Mouse (Mus musculus) layer of hippocampus, adult 8-10 months (tissue): ENCODE results near the gene Gpr132. TPM values are rescaled to one million over a fixed set of nuclear protein-coding genes. Genes with fewer than 3 reads are reported as not detected.
A peak's percentile ranks its signal among the peaks of the same experiment; 100 is the strongest.
"Not testable (repeated sequence)": the region's sequence is repeated elsewhere in the genome, so short reads cannot be mapped to it uniquely, and the experiment has no call there.

Experiments
- DNase-seq, 2 experiments: peaks; one replicate each; pipeline ENCODE4 v3.0.0; 2022; ENCODE audit warnings: low spot score in 2 of 2
- total RNA-seq, 4 experiments: library from RNA; stranded (reverse); gene quantifications; 2 replicates each; pipeline ENCODE4 v1.2.4; 2022

Gene Gpr132
- total RNA-seq, 4 experiments from 2014 or later = not detected

- no peak for DNase-seq
Observed at GRCm38 (mm10) chr12:112822676-112823075, 45.4 kb downstream of the Gpr132 start.

- no peak for DNase-seq
Observed at GRCm38 (mm10) chr12:112821974-112822373, 46.1 kb downstream of the Gpr132 start.

- no peak for DNase-seq
Observed at GRCm38 (mm10) chr12:112821216-112821615, 46.8 kb downstream of the Gpr132 start.

GRCm38 (mm10) chr12:112820401-112820999 lies 47.5 kb downstream of the Gpr132 start:
- DNase-seq = no peak

- DNase-seq = no peak
Observed at GRCm38 (mm10) chr12:112819057-112819662, 48.9 kb downstream of the Gpr132 start.

- not testable (repeated sequence) for DNase-seq
Observed at GRCm38 (mm10) chr12:112816866-112817265, 51.2 kb downstream of the Gpr132 start.

- peak in 1 of 2 experiments; percentile 49 for DNase-seq
Observed at GRCm38 (mm10) chr12:112816294-112816693, 51.7 kb downstream of the Gpr132 start.

- DNase-seq = no peak
Observed at GRCm38 (mm10) chr12:112814682-112815470, 53.2 kb downstream of the Gpr132 start.

GRCm38 (mm10) chr12:112813370-112813769 lies 54.7 kb downstream of the Gpr132 start:
- DNase-seq = no peak

- no peak for DNase-seq
Observed at GRCm38 (mm10) chr12:112810092-112810885, 57.7 kb downstream of the Gpr132 start.

- DNase-seq = no peak
Observed at GRCm38 (mm10) chr12:112809641-112810040, 58.4 kb downstream of the Gpr132 start.

- DNase-seq = peak; percentile 90 to 94
Observed at GRCm38 (mm10) chr12:112808587-112809364, 59.3 kb downstream of the Gpr132 start, which contains the start of gene Clba1. TSS of gene Clba1 (plus strand) at chr12:112808937.

GRCm38 (mm10) chr12:112808212-112808586 lies 59.8 kb downstream of the Gpr132 start:
- DNase-seq = no peak

- DNase-seq = no peak
Observed at GRCm38 (mm10) chr12:112807796-112808195, 60.2 kb downstream of the Gpr132 start.

- no peak for DNase-seq
Observed at GRCm38 (mm10) chr12:112806044-112806443, 62.0 kb downstream of the Gpr132 start.

- DNase-seq = no peak
Observed at GRCm38 (mm10) chr12:112804046-112804445, 64.0 kb downstream of the Gpr132 start.

- DNase-seq = no peak
Observed at GRCm38 (mm10) chr12:112802917-112803316, 65.1 kb downstream of the Gpr132 start.

- DNase-seq = no peak
Observed at GRCm38 (mm10) chr12:112801864-112802846, 65.9 kb downstream of the Gpr132 start, which contains the start of gene Ahnak2. TSS of gene Ahnak2 (minus strand) at chr12:112802657.
